Mouse (Mus musculus) lung, embryonic 14.5 days (tissue): ENCODE results near the gene Apobec4. TPM values are rescaled to one million over a fixed set of nuclear protein-coding genes. Genes with fewer than 3 reads are reported as not detected.
"Not testable (repeated sequence)": the region's sequence is repeated elsewhere in the genome, so short reads cannot be mapped to it uniquely, and the experiment has no call there.

Experiments used
- ATAC-seq: fragments of 200-750 bp; cut with Nextera tagmentation; 2 replicates; pipeline ENCODE4 v1.8.0; 2017; ENCODE audit warnings: mild to moderate bottlenecking, moderate TSS enrichment, moderate library complexity; ENCODE audit not compliant: insufficient read depth
- DNase-seq: peaks from one replicate; pipeline ENCODE4 v3.0.0-alpha.2; 2015
- H3K27ac ChIP-seq: fragments of 300-500 bp; sonication (generic); 2 replicates; pipeline ENCODE4 v1.5.1; 2014; ENCODE audit warnings: low read depth, mild to moderate bottlenecking, moderate library complexity
- H3K27me3 ChIP-seq: fragments of 300-500 bp; sonication (generic); 2 replicates; pipeline ENCODE4 v1.6.1; 2014; ENCODE audit warnings: low read length, control low read depth; ENCODE audit not compliant: insufficient read depth
- H3K36me3 ChIP-seq: fragments of 300-500 bp; sonication (generic); 2 replicates; pipeline ENCODE4 v1.6.1; 2014; ENCODE audit warnings: control low read depth; ENCODE audit not compliant: insufficient read depth
- H3K4me1 ChIP-seq: fragments of 300-500 bp; sonication (generic); 2 replicates; pipeline ENCODE4 v1.6.1; 2014; ENCODE audit warnings: antibody characterized with exemption, control low read depth; ENCODE audit not compliant: insufficient read depth
- H3K4me2 ChIP-seq: fragments of 300-500 bp; sonication (generic); 2 replicates; pipeline ENCODE4 v1.6.1; 2014; ENCODE audit warnings: mild to moderate bottlenecking
- H3K4me3 ChIP-seq: fragments of 300-500 bp; sonication (generic); 2 replicates; pipeline ENCODE4 v1.5.1; 2014; ENCODE audit warnings: low read depth, low read length
- H3K9ac ChIP-seq: fragments of 300-500 bp; sonication (generic); 2 replicates; pipeline ENCODE4 v1.6.1; 2014
- H3K9me3 ChIP-seq: fragments of 300-500 bp; sonication (generic); 2 replicates; pipeline ENCODE4 v1.6.1; 2016; ENCODE audit warnings: low read depth, low read length, control low read depth
- CTCF ChIP-seq: IDR thresholded peaks from 2 replicates; pipeline ENCODE4 v1.5.1; 2016; ENCODE audit warnings: antibody characterized with exemption, low read depth
- WGBS: fragments of 180-500 bp; shearing (Covaris S2); extraction: QIAGEN DNeasy Blood & Tissue Kit; methylation state at CpG from one replicate; pipeline ENCODE4 v1.1.7; 2014; 5-methylcytosine and 5-hydroxymethylcytosine counted together
- polyA plus RNA-seq: library from polyadenylated mRNA; unstranded; fragments of >200 nt; fragmentation: Nextera tagmentation; extraction: Ambion mirVana; gene quantifications from 2 replicates; pipeline ENCODE4 v1.2.1, GENCODE M21; 2014

Gene Apobec4
- polyA plus RNA-seq, 1 experiment from 2014 or later, result not detected

DNA sequence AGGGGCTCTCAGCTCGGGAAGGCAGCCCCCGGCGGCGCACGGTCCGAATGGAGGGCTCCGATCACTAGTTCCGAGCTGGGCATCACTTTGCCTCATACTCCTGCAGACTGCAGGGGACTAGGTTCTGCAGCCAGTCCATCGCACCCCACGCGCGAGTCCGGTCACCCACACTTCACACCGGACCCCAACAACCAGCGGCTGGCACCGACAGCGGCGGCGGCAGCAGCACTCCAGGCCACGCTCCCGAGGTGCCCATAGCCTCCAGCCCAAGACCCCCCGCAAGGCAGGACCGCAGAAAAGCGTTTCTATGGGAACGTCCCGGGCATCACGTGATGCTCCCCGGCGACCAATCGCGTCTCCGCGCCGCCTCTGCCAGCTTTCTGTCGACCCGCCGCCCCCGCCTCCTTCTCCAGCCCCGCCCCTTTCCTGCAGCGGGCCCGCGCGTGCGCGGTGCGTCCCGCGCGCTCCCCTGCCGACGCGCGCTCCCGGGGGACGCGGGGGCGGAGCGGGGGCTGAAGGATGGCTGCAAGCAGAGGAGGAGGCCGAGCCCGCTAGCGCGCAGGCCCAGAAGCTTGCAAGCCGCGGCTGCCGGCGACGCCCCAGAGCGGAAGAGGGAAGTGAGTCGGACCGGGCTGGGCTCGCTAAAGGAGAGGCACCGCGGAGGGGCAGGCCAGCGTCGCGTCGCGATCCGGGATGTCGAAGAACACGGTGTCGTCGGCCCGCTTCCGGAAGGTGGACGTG lies 15.9 kb downstream of the Apobec4 start, which contains the start of the genes Rgl1 and Arpc5:
Gene Rgl1 (minus strand): TSS at position 320 of the 741 bp plus-strand sequence.
Gene Arpc5 (plus strand): TSS at position 511 of the 741 bp plus-strand sequence.
- Histone ChIP-seq H3K4me1 (no peaks in the 10 kb centered on the region), H3K36me3 (peaks cover 20% of the 10 kb centered on the region), H3K4me3 (peak within 1 kb of the TSS; percentile 97), H3K9ac (peak within 1 kb of the TSS; percentile 93), H3K4me2 (peak within 1 kb of the TSS; percentile 98), H3K27me3 (0 out of 2 replicates have a peak, but pooled peaks cover 3% of the 10 kb centered on the region), H3K27ac (peak within 1 kb of the TSS; percentile 86), H3K9me3 (no peaks in the 10 kb centered on the region)
- ATAC-seq (peak; percentile 98), DNase-seq (peak; percentile 97)
- under 1% methylated on average over 77 of the region's 86 CpGs for WGBS
- TF ChIP-seq CTCF, result no peak

DNA sequence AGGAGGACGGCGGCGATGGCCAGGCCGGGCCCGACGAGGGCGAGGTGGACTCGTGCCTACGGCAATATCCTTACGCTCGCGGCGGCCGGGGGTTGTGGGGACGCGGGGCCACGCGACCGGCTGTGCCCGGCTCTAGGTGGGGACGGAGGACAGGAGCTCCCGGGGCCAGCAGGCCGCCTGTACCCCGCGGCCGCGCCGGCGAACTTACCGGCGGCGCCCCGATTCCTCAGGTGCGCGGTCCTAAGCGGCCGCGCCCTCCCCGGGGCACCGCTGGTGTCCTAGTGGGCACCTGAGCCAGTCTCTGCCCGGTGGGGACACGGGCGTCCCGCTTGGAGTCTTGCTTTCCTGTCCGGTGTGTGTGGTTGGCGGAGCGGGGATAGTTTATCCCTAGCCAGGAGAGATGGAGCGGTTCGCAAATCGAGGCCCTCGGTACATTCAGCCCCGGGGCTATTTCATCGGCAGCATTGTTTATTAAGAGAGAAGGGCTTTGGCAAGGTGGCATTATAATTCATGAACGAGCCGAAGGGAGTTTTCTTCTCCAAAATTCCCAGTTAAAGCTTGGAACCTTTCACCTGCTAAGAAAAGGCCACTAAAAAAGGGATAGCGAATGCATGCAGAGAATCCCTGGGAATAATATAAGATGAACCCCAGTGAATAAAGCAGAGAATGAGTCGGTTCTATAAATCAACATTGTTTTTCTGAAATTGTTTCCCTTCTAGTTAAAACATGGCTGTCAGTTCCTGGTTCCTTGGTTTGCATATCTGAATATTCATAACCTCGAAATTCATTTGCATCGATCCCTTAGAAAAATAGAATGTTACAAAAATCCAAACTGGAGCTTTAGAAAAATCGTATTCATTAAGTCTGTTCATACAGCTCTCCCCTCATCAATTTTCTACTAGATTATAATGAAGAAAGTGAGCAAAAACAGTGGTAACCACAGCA lies 16.7 kb downstream of the Apobec4 start:
- Histone ChIP-seq H3K27ac (peak overlapping the region; percentile 86), H3K4me1 (no peaks in the 10 kb centered on the region), H3K36me3 (peaks cover 29% of the 10 kb centered on the region), H3K9me3 (no peaks in the 10 kb centered on the region), H3K9ac (peak overlapping the region; percentile 93), H3K27me3 (0 out of 2 replicates have a peak, but pooled peaks cover 3% of the 10 kb centered on the region), H3K4me2 (peak overlapping the region; percentile 98), H3K4me3 (peak overlapping the region; percentile 97)
- DNase-seq, result peak; percentile 40
- TF ChIP-seq CTCF, result no peak
- ATAC-seq, result peak; percentile 69
- WGBS, result 1% methylated on average over 60 of the region's 60 CpGs

- WGBS, result 8% methylated on average over 5 of the region's 5 CpGs
- ATAC-seq, result peak; percentile 18; the same call in 1 of the 2 replicates
Measured at GRCm38 (mm10) chr1:152767749-152768488, 17.6 kb downstream of the Apobec4 start.

DNA sequence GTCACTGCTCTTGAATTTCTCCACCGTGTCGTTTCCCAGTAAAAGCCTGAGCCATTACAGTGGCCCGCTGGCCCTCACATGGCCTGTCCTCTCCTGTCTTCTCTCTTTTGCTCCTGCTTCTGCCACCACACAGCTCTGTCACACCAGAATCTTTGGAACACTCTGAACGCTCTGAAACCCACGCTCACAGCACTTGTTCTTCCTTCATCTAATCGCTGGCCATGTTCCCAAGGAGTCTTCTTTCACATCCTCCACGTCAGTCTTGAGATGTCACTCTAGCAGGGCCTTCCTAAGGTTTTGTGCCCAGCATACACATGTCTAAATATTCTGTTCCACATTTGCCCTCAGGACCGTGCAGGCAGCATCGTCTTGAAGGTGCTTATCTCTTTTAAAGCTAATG lies 20.7 kb downstream of the Apobec4 start:
- no peak overlapping the region for H3K9ac ChIP-seq
- DNase-seq (no peak), ATAC-seq (no peak)
- no peaks in the 10 kb centered on the region for H3K9me3 ChIP-seq
- no peak for TF ChIP-seq CTCF
- no peak overlapping the region for H3K4me3 ChIP-seq
- H3K4me1 ChIP-seq, result no peaks in the 10 kb centered on the region
- H3K27me3 ChIP-seq, result no peaks in the 10 kb centered on the region
- no peak overlapping the region for H3K4me2 ChIP-seq
- H3K36me3 ChIP-seq, result peaks cover 60% of the 10 kb centered on the region
- 92% methylated on average over 9 of the region's 9 CpGs for WGBS
- H3K27ac ChIP-seq, result no peak overlapping the region

More at GRCm38 (mm10) chr1:152767749-152768488, 17.6 kb downstream of the Apobec4 start:
- Histone ChIP-seq H3K27me3 (0 out of 2 replicates have a peak, but pooled peaks cover 3% of the 10 kb centered on the region), H3K4me3 (peak overlapping the region; percentile 97), H3K27ac (no peak overlapping the region), H3K4me2 (peak overlapping the region; percentile 98), H3K4me1 (no peaks in the 10 kb centered on the region), H3K9me3 (no peaks in the 10 kb centered on the region), H3K9ac (no peak overlapping the region), H3K36me3 (peaks cover 37% of the 10 kb centered on the region)
- peak; percentile 95 for DNase-seq
- peak; percentile 81 for TF ChIP-seq CTCF

- H3K4me3 ChIP-seq, H3K4me2 ChIP-seq, DNase-seq, ATAC-seq, H3K27ac ChIP-seq, H3K4me1 ChIP-seq, H3K9me3 ChIP-seq, H3K27me3 ChIP-seq, H3K9ac ChIP-seq: not testable (repeated sequence)
- 91% methylated on average over 3 of the region's 3 CpGs for WGBS
- H3K36me3 ChIP-seq, result peaks cover 60% of the 10 kb centered on the region
Measured at GRCm38 (mm10) chr1:152774601-152775000, 24.2 kb downstream of the Apobec4 start.

GRCm38 (mm10) chr1:152779071-152779737 lies 28.9 kb downstream of the Apobec4 start:
- Histone ChIP-seq H3K4me1 (no peaks in the 10 kb centered on the region), H3K4me2 (no peak overlapping the region), H3K9me3 (no peaks in the 10 kb centered on the region), H3K27me3 (no peaks in the 10 kb centered on the region), H3K4me3 (no peak overlapping the region), H3K36me3 (peaks cover 18% of the 10 kb centered on the region), H3K9ac (no peak overlapping the region), H3K27ac (no peak overlapping the region)
- TF ChIP-seq CTCF, result peak; percentile 76
- WGBS, result 27% methylated on average over 10 of the region's 10 CpGs
- peak; percentile 79 for DNase-seq
- ATAC-seq, result peak; percentile 87
